Mouse (Mus musculus) right cerebral cortex, postnatal 25 days (tissue): ENCODE measurements at regions not wholly inside any gene's neighbourhood (a gene's known extent, or its start where the extent isn't known, plus 50 kb on each side); places are given as distances from the start of the nearest gene placed in this dataset.

Experiments
- DNase-seq: peaks from one replicate; pipeline ENCODE4 v3.0.0; 2022

DNA sequence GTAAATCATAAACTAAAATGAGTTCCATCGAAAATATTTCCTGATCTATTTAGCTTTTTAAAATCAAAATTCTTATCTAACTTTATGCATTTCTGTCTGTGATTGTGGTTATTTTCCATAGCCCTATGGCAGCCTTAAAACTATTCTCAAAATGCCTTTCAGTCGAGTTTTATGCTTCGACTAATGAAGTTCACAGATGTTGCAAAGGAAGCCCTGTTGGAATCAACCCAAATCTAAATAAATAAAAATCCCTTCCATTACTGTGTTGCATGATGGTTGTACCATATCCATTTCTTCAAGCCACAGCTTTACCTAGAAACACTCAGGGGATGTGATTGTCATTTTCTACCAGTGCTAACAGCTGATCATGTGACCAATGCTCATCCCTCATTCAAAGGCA lies 585.6 kb upstream of the N6amt1 start:
- DNase-seq: no peak

DNA sequence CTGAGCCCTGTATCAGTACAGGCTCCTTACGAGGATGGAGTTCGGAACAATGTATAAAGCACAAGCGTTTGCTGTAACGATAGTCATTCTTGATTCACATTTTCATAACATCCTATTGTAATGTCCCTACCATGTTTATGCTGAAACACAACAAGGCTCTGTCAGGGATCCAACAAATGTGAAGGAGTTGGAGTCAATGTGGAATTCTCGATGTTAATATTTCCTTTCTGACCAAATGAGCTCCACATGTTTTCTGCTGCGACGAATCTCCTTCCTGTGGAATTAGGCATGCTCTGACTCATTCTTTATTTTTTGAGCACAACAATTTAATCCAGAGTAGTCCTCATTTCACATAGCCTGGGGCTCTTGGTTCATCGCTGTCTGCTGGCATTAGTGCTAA lies 588.0 kb upstream of the N6amt1 start:
- no peak for DNase-seq

DNA sequence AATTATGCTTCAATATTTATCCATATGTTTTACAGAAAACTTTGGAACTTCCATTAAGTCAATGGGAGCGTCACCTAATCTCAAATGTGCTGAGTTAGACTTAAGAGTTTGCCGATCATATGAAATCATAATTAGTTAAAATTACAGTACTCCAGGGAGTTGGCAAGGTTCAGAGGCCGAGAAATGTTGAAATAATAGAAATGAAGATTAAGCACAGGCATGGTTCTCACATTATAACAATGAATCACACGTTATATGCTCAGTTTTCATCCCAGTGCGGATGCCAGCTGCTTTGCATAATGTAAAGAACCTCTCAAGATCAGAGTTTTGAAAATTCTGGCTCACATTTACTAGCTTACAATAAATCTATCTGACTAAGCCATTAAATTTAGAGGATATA lies 612.7 kb upstream of the N6amt1 start:
- no peak for DNase-seq

DNA sequence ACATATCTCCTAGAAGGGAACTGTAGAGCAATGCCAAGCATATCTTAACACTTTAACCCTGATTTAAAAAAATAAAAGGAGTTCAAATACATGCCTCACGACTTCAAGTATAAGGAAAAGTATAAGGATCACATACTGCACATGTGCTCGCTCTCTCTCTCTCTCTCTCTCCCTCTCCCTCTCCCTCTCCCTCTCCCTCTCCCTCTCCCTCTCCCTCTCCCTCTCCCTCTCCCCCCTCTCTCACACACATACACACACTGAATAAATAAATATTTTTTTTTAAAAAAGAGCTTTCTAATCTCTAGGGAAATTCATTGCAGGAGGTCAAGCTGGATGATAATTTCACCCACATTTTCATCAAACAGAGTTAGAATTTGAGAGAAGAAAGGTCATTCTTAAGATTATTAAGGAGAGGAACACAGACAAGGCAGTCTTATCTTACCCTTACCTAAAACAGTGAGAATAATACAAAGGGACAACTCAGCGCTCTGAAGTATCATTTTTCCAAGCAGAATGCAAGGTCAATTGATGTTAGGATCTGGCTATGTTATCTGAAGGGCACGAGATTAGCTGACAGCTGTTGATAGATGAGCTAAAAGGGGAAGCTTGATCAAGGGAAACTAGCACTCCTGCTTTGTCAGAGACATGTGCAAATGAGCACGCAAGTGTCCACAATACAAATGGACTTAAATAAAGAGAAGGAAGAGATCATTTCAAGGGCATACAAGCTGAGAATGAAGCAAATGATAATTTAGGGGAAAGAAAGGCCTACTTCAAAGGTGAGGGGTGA lies 634.8 kb upstream of the N6amt1 start:
- DNase-seq: no peak

DNA sequence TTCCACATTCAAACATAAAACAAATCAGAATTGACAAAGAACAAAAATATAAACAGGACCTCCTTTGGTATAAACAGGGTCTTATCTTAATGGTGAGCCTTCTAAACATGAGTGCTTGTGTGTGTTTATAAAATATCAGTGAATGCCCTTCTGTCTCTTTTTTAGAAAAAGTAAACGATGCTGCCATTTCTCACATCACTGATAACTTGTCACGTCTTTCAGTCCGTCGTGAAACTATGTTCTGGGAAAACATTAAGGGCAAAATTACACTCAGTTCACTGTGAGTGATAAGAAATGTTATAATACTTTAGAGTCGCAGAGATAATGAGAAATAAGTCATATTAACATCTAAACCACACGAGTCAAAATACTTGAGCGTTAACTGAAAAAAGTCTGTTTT lies 635.6 kb upstream of the N6amt1 start:
- DNase-seq: no peak

DNA sequence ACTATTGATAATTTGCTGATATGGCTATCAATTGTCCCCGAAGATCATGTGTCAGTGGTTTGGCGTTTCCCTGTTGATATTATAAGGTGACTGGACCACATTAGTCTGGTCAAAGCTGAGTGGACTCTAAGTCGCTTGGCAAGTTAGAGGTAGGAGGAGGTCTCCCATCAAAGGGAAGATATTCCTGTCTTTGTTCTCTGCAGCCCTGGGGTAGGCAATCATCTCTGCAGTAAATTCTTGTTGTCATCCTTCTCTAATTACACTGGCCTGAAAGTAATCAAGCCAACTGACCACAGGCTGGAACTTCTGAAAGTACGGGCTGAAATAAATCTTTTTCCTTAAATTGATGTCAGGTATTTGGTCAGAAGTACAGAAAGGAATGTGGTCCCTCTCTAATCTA lies 652.3 kb upstream of the N6amt1 start:
- no peak for DNase-seq

DNA sequence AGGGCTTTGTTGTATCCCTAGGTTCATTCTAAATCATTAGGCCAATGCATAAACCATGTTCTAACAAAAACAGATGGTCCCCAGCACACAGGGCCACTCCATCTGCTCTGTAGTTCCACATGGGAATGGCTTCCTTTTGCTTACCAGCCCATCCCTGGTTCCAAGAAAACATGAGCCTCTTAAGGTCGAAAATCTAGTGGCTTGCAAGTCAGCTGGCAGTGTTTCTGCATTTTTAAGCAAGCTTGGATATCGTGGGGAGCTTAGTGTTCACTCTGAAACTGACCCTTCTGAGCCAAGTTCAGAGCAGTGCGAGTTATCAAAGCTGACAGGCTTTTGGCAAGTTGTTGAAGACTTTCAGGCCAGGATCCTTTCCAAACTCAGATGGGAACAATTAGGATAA lies 659.5 kb upstream of the N6amt1 start:
- DNase-seq: no peak

DNA sequence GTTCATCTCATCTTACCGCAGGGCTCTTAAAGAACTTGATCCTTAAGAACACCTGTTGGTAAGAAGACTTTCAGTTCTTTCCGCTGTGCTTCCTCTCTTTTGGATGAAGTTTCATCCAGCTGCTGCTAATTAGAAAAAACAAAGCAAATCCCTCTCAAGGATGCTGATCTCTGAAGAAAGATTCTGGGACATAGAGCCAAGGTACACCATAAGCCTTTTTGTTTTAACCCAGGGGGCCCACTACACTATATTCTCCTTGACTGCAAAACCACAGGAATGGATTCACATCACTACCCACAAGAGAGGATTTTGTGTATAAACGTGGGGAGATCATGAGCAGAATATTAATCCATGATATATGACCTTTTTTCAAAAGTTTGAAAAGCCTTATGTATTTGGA lies 694.8 kb upstream of the N6amt1 start:
- no peak for DNase-seq

DNA sequence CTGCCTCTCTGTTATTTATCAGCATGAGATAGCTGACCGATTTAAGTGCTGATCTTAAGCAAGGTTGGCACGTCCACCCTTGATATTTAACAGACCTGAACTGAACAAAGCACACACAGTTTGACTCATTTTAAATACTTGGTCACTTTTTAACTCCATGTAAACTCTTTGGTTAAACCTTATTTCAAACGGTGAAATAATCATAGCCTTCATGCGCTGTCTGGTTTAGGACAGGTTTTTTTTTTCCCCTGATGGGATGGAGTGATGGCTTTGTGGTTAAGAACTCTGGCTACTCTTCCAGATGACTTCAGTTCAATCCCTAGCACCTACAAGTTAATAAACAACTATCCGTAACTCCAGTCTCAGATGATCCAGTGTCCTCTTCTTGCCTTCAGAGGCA lies 706.7 kb upstream of the N6amt1 start:
- DNase-seq: no peak

DNA sequence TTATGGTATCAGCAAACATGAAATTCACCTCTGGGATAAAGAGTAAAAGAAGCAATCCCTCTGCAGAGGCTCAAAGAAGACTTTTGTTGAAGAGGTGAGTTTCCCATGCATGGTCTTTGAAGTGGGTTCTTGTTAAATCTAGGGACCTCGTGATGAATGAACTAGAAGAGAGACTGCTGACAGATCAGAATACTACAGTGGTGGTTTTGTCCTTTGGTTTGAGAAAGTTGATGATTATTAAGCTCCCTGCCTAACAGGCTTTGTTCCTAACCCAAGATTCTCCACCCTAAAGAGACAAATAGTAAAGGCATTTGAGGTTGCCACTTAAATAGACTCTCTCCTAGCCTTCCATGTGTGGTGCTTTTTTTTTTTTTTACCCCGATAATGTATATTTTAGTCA lies 707.2 kb upstream of the N6amt1 start:
- no peak for DNase-seq

DNA sequence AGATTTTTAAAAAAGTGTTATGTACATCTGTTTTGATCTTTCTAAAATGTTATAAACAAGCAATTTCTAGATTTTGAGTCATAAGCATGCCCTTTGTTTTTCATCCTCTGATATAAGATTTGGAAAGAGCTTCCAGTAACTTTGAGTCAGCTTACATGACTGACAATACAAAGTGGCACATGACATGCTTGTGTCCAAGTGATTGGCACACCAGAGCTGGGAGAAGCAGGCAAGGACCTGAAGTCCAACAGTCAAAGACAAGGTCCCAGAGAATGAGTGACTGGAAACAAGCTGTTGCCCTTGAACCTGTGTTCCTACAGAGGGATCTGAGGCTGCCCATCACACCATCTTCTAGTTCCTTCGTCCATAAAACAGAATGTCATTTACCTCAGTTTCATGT lies 708.5 kb upstream of the N6amt1 start:
- DNase-seq: no peak

DNA sequence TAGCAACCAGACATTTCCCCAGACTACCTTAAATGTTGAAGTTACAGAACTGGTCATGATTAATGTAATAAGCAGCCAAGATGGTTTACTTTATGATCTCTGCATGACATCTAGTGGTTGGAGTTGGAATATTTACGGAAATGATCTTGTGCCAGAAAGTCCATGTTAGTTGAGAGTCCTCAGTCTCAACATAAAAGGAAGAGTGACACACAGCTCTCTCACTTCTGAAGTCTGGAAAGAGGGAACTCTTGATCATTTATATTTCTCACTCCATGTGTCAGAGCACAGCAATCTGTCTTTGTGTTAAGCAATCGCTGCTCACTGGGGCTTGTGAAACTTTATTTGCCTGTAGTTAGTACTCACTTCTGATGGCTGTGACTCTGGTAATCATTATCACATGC lies 709.1 kb upstream of the N6amt1 start:
- DNase-seq: no peak

DNA sequence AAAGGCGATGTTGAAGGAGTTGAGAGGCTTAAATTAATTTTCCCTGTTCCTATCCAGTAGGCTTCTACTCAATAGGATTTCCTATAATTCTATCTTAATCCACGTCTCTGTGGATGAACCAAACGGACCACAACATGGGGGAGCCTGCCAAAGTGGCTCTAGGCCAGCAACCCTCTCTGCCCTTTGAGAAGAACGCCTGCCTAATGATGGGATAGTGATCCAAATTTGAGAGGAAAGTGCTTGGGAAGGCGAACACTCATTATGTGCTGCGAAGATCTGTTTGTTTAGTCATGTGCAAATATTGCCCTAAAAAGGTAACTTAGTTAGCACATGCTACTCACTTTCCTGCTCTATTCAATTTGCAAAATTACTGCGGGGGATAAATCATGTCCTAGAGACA lies 702.5 kb upstream of the Adamts5 start:
- DNase-seq: no peak

DNA sequence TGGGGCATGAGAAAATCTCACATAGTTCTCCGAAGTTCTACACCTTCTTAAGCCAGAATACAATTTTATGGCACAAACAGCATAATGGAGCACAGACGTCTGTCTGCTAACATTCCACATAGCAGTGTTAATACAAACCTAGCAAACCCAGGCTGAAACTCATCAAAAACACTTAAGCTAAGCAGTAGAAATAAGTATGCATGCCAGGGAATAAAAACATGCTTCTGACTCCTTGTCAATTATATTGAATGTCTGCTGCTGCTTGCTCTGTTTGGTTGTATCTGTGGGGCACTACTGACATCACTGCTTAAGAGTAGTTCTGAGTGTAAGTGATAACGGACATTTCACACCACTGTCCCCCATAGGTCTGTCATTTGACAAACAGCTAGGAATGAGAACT lies 693.4 kb upstream of the Adamts5 start:
- DNase-seq: no peak

DNA sequence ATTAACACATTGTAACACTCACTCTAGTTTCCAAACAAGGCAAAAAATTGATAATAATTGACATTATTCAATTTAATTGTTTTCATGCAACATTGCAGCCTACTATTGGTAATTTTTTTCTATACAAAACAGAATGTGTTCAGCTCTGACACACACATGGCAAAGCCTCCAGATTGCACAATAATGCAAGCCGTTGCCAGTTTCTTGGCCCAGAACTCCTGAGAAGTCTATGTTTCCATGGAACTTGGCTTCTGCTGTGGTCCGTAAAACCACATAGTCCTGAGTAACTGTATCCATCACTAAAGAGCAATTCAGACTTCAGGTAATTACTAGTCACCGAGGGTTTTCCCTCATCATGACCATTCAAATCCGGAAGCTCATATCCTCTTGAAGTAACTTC lies 684.4 kb upstream of the Adamts5 start:
- no peak for DNase-seq

DNA sequence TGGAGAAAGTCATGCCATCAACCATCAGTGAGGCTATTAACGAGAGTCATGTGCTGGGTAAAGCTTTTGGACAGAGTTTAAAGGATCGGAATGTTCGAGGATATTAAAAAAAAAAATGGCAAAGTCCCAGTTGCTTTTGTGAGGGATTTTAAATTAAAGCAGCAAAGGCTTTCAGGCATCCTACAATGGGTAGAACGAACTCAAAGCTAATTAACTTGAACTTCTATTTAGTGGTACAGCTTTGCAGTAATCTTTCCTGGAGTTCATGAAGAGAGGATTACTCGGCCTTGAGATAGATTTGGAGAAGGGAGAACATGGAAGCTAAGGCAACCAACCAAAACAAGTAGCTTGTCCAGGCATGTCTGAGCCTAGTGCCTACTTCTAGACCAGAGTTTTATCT lies 676.7 kb upstream of the Adamts5 start:
- DNase-seq: no peak

DNA sequence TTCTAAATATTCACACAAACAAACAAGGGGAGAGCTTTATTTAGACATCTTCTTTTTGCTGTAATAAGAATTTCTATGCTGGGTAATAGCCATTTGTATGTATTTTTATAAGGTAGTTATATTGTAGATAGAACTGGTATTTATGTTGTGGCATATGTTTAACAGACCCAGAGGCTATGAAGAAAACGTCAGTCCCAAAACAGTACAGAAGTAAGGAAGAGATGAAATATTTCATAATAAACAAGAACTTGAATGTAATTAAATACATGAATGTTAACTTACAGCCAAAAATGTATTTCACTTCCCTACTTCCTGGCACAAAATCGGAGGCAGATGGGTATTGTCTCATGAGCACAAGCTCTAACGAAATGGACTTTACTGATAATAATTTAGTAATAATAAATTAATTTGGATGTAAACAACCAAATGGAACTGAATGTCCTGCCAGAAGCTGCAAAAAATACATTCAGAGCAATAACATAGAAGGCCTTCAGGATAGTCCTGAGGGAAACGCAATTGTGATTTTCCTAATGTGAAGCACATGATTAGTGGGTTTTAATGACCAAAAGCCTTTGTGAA lies 645.9 kb upstream of the Adamts5 start:
- DNase-seq: no peak

DNA sequence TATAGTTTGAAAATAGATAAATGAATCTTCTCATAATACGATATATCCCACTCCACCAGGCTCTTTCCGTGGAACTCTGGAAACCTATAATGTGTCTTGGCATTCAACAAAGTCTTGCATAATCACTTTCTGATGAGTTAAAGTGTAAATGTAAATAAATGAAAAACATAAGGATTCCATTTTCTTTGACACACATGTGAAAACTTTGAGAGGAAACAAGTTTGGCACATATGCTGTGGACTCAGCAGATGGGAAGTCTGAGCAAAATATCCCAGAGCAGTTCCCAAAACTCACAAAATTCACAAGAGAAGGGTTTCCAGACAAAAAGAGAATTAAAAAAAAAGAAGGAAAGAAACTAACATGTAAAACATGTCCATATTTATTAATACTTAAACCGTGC lies 645.3 kb upstream of the Adamts5 start:
- no peak for DNase-seq

DNA sequence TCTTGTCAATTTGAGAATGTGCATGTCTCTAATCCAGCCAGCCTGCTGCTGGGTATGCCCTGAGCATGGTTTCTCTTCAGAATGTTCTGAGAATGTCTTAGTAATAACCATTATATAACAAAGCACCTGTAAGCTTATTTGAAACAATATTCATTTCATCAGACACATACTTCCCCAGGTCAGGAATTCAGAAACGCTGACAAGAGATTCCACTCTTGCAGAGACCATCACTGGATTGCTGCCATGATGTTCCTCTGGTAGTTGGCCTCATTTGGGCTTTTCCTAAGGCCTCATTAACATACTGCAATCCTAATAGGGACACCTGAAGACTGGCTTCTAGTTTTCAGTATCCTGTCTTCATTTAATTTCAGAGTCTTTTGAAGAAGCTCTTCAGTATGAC lies 642.5 kb upstream of the Adamts5 start:
- DNase-seq: no peak

DNA sequence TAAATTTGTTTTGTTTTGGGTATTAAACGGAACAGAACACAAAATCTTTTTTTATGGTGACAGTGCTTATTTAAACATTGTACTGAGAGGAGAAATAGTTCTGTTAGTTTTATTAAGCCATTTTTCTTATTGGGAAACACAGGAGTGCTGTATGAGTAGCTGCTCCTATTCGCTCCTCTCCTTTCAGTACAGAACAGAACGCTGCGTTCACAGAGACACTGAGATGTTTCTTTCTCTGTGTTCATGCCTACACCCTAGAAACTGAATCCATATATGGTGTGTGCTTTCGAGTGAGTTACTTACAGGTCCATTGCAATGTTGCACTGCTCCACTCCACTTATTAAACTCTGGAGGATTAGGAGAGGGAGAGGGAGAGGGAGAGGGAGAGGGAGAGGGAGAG lies 634.9 kb upstream of the Adamts5 start:
- no peak for DNase-seq

DNA sequence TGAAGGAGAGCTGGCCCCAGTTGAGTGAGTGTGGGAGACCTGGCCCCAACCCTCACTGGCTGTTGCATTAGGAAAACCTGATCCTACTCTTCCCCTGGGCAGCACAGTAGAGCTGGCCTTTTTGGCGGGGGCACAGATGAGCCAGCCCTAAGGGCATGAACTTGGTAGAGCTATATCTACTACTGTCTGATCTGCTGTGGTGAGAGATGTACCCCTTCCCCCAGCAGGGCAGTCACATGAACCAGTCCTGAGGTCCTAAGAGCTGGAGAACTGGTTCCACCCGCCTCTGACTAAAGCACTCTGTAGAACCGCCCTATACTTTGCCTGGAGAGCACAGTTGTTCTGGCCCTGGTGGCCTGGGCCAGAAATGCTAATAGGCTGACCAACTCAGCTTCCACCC lies 622.5 kb upstream of the Adamts5 start:
- DNase-seq: no peak

DNA sequence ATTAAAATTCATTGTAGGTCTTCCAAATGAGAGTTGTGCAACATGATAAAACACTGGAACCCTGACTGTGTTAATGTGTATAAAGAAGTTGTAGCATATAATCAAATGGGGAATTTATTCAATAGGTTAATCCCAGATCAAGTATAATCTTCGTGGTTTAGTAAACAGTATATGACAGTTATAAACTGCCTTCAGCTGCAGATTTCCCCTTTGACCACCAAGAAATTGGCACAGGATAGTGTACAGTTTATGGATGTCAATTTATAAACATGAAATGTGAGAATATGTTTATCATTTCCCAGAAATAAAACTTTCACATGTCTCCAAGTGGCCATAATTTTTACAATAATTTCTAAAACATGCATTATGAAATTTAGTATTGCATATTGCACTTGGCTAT lies 615.3 kb upstream of the Adamts5 start:
- no peak for DNase-seq

DNA sequence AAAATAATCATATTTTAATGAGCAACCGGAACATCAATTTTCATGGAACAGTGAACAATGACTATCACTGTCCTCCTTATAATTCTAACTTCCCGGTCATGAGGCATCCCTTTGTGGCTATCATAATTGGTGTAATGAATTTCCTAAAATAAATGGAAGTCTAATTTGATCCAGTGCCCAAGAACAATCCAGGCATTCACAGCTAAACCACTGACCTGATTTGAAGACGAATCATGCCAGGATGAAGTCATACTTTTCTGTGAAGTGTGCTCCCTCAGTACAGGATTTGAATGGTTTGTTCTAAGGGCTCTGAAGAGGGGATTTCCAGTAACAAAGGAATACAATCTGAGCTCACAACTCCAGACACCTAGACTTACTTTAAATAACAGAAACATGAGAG lies 614.5 kb upstream of the Adamts5 start:
- no peak for DNase-seq

DNA sequence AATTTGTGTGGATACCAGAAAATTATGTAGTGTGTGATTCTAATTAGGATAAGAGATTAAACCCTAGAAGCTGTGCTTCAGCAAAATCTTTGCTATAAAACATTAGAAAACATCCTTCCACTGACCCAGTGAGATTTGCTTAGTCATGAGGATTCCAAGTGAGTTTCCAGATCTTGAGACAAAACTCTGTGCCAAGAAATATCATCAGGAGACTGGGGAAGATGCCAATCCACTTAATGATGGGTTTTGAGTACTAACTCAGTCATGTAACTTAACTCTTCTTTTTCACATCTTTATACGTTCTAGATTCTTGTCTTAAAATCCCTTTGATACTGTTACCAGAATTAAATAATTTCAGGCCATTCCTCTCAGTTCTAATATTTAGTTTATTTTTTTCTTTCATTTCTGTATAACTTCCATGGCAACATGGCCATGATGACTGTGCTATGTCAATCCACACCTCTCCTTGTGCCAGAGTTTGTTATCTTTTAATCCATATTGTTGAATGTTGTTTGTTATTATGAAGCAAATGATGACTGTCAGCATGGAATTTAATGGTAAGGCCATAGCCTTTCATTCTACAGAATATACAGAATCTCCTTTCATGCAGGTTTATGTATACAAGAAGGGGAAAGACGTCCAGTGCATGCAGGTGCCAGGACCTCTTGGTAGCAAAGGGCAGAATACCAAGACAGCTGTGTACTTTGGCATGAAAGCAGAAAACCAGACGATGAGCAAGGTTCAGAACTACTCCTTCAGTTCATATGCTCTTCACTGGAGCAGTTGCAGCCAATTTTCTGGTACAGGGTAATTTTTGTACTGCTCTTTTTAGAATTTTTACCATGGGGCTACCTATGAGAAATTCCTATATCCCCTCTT lies 599.7 kb upstream of the Adamts5 start:
- no peak for DNase-seq
